Mouse (Mus musculus) brain, embryonic 14.5 days (tissue): Measurements from ENCODE around the gene 2010111I01Rik.

Experiments
- CTCF ChIP-seq: fragments of 200-500 bp; IDR thresholded peaks from 2 replicates; pipeline ENCODE4 v1.5.1; 2012; ENCODE audit warnings: inconsistent platforms, mild to moderate bottlenecking, moderate library complexity, borderline replicate concordance; ENCODE audit not compliant: insufficient read depth, insufficient read length; ENCODE audit errors: extremely low read depth
- POLR2A ChIP-seq: fragments of 200-500 bp; IDR thresholded peaks from 2 replicates; pipeline ENCODE4 v1.6.1; 2012; ENCODE audit warnings: mild to moderate bottlenecking, inconsistent platforms, borderline replicate concordance; ENCODE audit not compliant: poor library complexity, insufficient read depth, insufficient read length, severe bottlenecking; ENCODE audit errors: extremely low read depth

GRCm38 (mm10) chr13:63073911-63074675, 109.4 kb downstream of the 2010111I01Rik start:
- TF ChIP-seq POLR2A: no peak
- no peak for TF ChIP-seq CTCF
